Mouse (Mus musculus): ENCODE results near the gene Tcam1. TPM values are rescaled to one million over a fixed set of nuclear protein-coding genes. Genes with fewer than 3 reads are reported as not detected.

Tcam1 gene
- polyA plus RNA-seq, 2 experiments = 0.66 to 0.78 TPM

- Histone ChIP-seq H3K4me3 (replicated peaks; ENCODE audit: low read length) (no peak overlapping the region), H3K27me3 (ENCODE audit: control insufficient read depth, insufficient read depth, low read length) (no peaks in the 10 kb centered on the region), H3K27ac (replicated peaks; ENCODE audit: low read depth, low read length) (no peak overlapping the region), H3K36me3 (ENCODE audit: control insufficient read depth, insufficient read depth, low read length) (no peaks in the 10 kb centered on the region), H3K4me1 (ENCODE audit: control insufficient read depth, insufficient read depth, low read length) (no peaks in the 10 kb centered on the region), H3K4me2 (replicated peaks; ENCODE audit: low read depth, low read length, severe bottlenecking) (no peak overlapping the region), H3K9me3 (ENCODE audit: control insufficient read depth, low read length) (no peaks in the 10 kb centered on the region), H3K9ac (ENCODE audit: low read depth, low read length, severe bottlenecking) (no peak overlapping the region)
- ATAC-seq (ENCODE audit: low FRiP score, low read depth) = no peak
- no peak for TF ChIP-seq POLR2A (IDR thresholded peaks at IDR 0.05; ENCODE audit: borderline replicate concordance, extremely low read depth, insufficient read depth, insufficient read length)
- peak; percentile 65 for DNase-seq (ENCODE audit: low spot score)
- 9% methylated on average over 2 of the region's 2 CpGs for WGBS
These were observed 26.2 kb downstream of the Tcam1 start for GRCm38 (mm10) chr11:106302634-106303033.

- Histone ChIP-seq H3K4me3 (replicated peaks; ENCODE audit: low read length) (no peak overlapping the region), H3K9ac (ENCODE audit: low read depth, low read length, severe bottlenecking) (no peak overlapping the region), H3K36me3 (ENCODE audit: control insufficient read depth, insufficient read depth, low read length) (no peaks in the 10 kb centered on the region), H3K4me2 (replicated peaks; ENCODE audit: low read depth, low read length, severe bottlenecking) (no peak overlapping the region), H3K9me3 (ENCODE audit: control insufficient read depth, low read length) (no peaks in the 10 kb centered on the region), H3K27ac (replicated peaks; ENCODE audit: low read depth, low read length) (no peak overlapping the region), H3K4me1 (ENCODE audit: control insufficient read depth, insufficient read depth, low read length) (no peaks in the 10 kb centered on the region), H3K27me3 (ENCODE audit: control insufficient read depth, insufficient read depth, low read length) (no peaks in the 10 kb centered on the region)
- DNase-seq (ENCODE audit: low spot score) = no peak
- WGBS = 74% methylated on average over 10 of the region's 10 CpGs
- TF ChIP-seq POLR2A (IDR thresholded peaks at IDR 0.05; ENCODE audit: borderline replicate concordance, extremely low read depth, insufficient read depth, insufficient read length) = no peak
- ATAC-seq (ENCODE audit: low FRiP score, low read depth) = no peak
These were observed 29.0 kb downstream of the Tcam1 start for GRCm38 (mm10) chr11:106305348-106306064.

GRCm38 (mm10) chr11:106306065-106306385, 29.6 kb downstream of the Tcam1 start:
- no peak for ATAC-seq (ENCODE audit: low FRiP score, low read depth)
- H3K9me3 ChIP-seq (ENCODE audit: control insufficient read depth, low read length) = no peaks in the 10 kb centered on the region
- TF ChIP-seq POLR2A (IDR thresholded peaks at IDR 0.05; ENCODE audit: borderline replicate concordance, extremely low read depth, insufficient read depth, insufficient read length) = no peak

GRCm38 (mm10) chr11:106306758-106307157, 30.3 kb downstream of the Tcam1 start:
- DNase-seq (ENCODE audit: low spot score) (no peak), ATAC-seq (ENCODE audit: low FRiP score, low read depth) (no peak)
- WGBS = 82% methylated on average over 9 of the region's 9 CpGs
- Histone ChIP-seq H3K27me3 (ENCODE audit: control insufficient read depth, insufficient read depth, low read length) (no peaks in the 10 kb centered on the region), H3K4me3 (replicated peaks; ENCODE audit: low read length) (no peak overlapping the region), H3K27ac (replicated peaks; ENCODE audit: low read depth, low read length) (no peak overlapping the region), H3K9ac (ENCODE audit: low read depth, low read length, severe bottlenecking) (no peak overlapping the region), H3K36me3 (ENCODE audit: control insufficient read depth, insufficient read depth, low read length) (no peaks in the 10 kb centered on the region), H3K4me1 (ENCODE audit: control insufficient read depth, insufficient read depth, low read length) (no peaks in the 10 kb centered on the region), H3K9me3 (ENCODE audit: control insufficient read depth, low read length) (no peaks in the 10 kb centered on the region), H3K4me2 (replicated peaks; ENCODE audit: low read depth, low read length, severe bottlenecking) (no peak overlapping the region)
- no peak for TF ChIP-seq POLR2A (IDR thresholded peaks at IDR 0.05; ENCODE audit: borderline replicate concordance, extremely low read depth, insufficient read depth, insufficient read length)

More at GRCm38 (mm10) chr11:106306065-106306385, 29.6 kb downstream of the Tcam1 start:
- WGBS = 86% methylated on average over 3 of the region's 3 CpGs
- DNase-seq (ENCODE audit: low spot score) = no peak
- Histone ChIP-seq H3K4me3 (replicated peaks; ENCODE audit: low read length) (no peak overlapping the region), H3K27ac (replicated peaks; ENCODE audit: low read depth, low read length) (no peak overlapping the region), H3K36me3 (ENCODE audit: control insufficient read depth, insufficient read depth, low read length) (no peaks in the 10 kb centered on the region), H3K4me2 (replicated peaks; ENCODE audit: low read depth, low read length, severe bottlenecking) (no peak overlapping the region), H3K27me3 (ENCODE audit: control insufficient read depth, insufficient read depth, low read length) (no peaks in the 10 kb centered on the region), H3K9ac (ENCODE audit: low read depth, low read length, severe bottlenecking) (no peak overlapping the region), H3K4me1 (ENCODE audit: control insufficient read depth, insufficient read depth, low read length) (no peaks in the 10 kb centered on the region)

GRCm38 (mm10) chr11:106307432-106307831, 31.0 kb downstream of the Tcam1 start:
- Histone ChIP-seq H3K9me3 (ENCODE audit: control insufficient read depth, low read length) (no peaks in the 10 kb centered on the region), H3K9ac (ENCODE audit: low read depth, low read length, severe bottlenecking) (no peak overlapping the region), H3K4me3 (replicated peaks; ENCODE audit: low read length) (no peak overlapping the region), H3K36me3 (ENCODE audit: control insufficient read depth, insufficient read depth, low read length) (no peaks in the 10 kb centered on the region), H3K27ac (replicated peaks; ENCODE audit: low read depth, low read length) (no peak overlapping the region), H3K27me3 (ENCODE audit: control insufficient read depth, insufficient read depth, low read length) (no peaks in the 10 kb centered on the region), H3K4me2 (replicated peaks; ENCODE audit: low read depth, low read length, severe bottlenecking) (no peak overlapping the region), H3K4me1 (ENCODE audit: control insufficient read depth, insufficient read depth, low read length) (no peaks in the 10 kb centered on the region)
- no peak for TF ChIP-seq POLR2A (IDR thresholded peaks at IDR 0.05; ENCODE audit: borderline replicate concordance, extremely low read depth, insufficient read depth, insufficient read length)
- no peak for DNase-seq (ENCODE audit: low spot score)
- WGBS = 60% methylated on average over 5 of the region's 5 CpGs
- ATAC-seq (ENCODE audit: low FRiP score, low read depth) = no peak

Data from limb, embryonic 14.5 days (tissue).